Mouse (Mus musculus): ENCODE measurements around the gene Dnhd1.
"Not testable (repeated sequence)": the region's sequence is repeated elsewhere in the genome, so short reads cannot be mapped to it uniquely, and the experiment has no call there.

Dnhd1 gene

DNA sequence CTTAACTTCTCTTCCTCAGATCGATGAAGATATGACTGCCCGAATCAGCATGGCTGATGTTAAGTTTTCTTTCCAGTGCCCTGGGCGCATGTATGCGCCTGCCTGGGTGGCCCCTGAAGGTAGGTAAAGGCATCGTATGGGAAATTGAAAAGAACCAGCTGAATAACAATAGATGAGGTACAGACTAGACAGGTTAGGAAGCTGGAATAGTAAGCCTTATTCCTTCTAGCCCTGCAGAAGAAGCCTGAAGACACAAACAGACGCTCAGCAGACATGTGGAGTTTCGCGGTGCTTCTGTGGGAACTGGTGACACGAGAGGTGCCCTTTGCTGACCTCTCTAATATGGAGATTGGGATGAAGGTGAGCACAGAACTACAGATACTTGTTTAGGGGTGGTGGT lies 91.4 kb downstream of the Dnhd1 start:
- DNase-seq = no peak

DNA sequence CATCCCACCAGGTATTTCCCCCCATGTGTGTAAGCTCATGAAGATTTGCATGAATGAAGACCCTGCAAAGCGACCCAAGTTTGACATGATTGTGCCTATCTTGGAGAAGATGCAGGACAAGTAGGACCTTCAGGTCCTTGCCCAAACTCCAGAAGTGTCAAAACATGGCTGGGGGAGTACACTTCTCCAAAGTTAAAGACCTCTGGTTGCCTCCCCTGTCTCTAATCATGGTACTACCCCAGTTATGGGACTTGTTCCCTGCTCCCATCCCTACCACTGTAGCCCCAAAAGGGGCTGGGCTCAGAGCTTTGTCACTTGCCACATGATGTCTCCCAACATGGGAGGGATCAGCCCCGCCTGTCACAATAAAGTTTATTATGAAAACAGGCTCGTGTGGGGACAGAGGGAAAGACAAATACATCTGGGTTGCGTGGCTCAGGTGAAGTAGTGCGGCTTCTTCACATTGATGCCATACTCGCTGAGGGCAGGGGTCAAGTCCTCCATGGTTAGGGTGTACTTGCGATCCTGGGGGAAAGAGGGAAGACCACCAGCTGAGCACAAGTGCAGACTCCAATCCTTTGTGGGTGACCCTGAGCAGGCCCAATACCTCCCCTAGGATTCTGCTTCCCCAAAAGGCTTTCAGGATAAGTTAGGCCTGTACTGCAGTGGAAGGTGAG lies 92.0 kb downstream of the Dnhd1 start:
- not testable (repeated sequence) for DNase-seq

- not testable (repeated sequence) for DNase-seq
These were observed 92.8 kb downstream of the Dnhd1 start for GRCm38 (mm10) chr7:105743246-105743925.

GRCm38 (mm10) chr7:105743926-105744590 lies 93.4 kb downstream of the Dnhd1 start, which contains the start of gene Taf10:
Gene Taf10 (minus strand): TSS chr7:105744361.
- DNase-seq = peak; percentile 94

- DNase-seq = no peak
These were observed 97.1 kb downstream of the Dnhd1 start for GRCm38 (mm10) chr7:105747776-105748175.

DNA sequence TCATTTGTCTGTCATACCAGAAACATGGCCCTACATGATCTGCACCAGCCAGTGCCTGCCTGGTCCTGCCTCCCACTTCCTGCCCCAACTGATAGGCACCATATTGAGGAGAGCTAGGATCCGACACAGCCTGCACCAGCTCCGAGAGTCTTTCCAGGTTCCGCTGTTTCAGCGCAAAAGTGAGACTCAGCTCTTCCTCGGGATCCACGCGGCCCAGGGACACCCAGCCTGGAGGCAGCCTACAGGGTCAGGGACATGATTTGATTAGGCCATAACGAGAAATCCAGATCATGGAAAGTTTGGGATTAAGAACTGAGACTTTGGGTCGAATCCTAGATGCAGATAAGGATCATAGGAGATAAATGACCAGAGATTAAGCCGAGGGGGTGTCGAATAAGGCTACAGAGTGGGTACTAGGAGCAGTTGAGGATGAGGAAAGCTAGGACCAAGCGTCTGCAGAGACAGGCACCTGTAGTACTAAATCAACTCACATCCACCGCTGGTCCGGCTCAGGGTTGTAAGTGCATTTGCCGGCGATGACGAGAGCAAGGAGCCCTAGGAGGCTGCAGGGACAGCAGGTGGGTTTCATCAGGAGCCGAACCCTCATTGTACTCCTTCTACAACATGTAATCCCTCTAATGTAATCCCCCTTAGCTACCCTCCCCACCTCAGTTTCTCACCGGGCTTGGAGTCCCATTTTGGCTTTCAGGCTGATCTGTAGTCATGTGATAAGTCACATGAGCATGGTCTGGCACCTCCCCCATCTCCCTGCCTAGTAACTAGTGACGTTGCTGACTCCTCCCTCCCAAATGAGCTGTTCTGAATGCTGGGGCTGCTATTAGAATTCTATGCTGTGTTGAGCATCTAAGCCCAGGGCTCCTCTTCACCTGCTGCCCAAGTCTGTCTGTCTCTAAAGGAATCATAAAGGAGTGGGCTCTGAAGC lies 101.1 kb downstream of the Dnhd1 start, which contains the start of gene Tpp1:
Tpp1 (minus strand) TSS at position 745 of the 943 bp plus-strand sequence.
- peak; percentile 95 for DNase-seq

DNA sequence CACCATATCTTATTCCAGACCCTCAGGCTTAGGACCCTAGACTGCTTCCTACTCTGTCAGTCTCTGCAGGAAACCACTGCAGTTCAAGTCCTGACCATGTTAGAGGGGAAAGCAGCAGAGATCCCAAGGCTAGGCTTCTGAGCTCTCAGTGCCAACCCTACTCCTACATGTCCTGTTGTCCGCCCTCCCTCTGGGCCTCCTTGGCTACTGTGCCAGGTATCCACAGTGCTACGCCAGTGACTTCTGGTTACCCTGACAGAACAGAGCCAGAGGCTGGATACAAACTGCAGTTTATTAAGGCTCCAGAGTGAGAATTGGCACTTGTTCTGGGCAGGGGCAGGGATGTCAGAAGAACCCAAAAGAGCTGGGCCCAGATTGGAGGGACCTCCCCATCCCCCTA lies 102.1 kb downstream of the Dnhd1 start:
- DNase-seq = no peak

DNA sequence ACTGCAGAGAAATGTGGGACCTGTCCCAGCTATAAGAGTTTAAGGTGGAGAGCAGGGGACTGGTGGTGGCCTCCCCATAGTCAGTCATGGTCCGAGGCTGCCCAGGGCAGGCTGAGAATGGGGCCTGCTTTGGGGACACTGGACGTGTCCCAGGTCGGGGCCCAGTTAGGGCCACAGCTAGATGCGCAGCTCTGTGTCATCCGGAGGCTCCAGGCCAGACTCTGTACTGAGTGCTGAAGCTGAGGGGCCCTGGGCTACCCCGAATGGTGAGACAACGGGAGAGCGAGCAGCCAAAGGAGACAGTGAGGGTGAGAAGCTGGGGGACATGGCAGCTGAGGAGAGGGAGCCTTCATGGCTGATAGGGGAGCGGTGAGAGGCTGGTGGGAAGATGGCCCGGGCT lies 102.7 kb downstream of the Dnhd1 start:
- DNase-seq = no peak

- DNase-seq = no peak
These were observed 111.3 kb downstream of the Dnhd1 start for GRCm38 (mm10) chr7:105761813-105762484.

DNA sequence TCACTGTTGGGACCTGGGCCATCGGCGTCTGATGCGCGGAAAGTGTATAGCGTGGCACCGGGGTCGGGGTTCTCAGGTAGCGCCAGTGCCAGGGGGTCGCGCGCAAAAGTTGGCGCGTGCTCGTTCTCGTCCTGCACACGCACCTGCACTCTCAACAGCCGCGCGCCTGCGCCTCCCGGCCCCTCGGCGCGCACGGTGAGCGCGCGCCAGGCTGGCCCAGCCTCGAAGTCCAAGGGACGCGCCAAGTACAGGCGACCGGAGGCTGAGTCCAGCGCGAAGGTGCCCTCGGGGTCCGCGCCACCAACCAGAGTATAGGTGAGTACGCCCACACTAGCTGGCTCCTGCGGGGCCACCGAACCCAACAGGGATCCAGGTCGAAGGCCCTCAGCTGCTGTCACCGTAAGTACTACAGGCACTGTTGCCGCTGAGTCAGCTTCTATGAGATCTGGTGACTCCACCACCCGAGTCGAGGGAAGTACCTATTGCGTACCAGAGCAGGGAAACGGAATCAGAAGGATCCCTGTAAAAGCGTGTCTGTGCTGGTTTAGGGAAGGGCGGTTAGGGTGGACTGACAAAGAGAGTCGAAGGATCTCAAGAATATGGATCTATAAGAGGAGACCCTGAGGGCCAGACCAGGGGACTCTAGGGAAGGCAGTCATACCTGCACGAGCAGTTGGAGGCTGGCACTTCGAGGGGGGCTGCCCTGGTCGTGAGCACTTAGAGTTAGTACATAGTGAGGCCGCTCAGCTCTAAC lies 112.1 kb downstream of the Dnhd1 start:
- no peak for DNase-seq

DNA sequence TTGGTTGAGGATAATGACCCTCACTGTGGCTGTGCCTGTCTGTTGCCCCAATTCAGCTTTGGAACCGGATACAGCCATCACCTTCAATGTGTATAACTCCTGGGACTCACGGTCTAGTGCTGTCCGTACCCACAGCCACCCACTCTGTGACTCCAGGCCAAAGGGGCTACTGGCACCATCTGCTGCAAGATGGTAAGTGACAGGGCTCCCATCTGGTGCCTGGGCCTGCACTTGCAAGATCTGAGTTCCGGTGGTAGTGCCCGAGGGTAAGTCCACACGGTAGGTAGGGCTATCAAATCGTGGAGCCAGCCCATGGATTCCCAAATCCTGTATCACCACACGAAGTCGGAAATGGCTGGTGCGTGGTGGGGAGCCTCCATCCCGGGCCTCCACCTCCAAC lies 113.7 kb downstream of the Dnhd1 start:
- no peak for DNase-seq

DNA sequence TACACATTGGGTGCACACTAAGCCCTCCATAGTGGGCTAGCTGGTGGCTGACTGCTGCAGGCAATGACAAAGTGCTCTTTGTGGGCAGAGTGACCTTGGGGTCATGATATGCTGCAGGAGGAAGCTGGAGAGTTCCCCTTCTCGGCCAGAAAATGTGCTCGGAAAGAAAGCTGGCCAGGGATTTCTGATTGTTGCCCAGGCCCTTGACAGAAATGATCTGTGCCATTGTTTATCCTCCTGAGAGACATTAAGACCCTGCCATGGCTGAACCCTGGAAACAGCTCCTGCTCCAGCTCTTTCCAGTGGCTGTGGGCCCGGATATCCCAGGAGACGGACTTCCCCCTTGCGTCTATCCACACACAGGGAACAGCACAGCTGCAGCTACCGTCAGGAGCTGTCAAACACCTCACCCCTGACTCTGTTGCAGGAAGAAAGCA lies 117.1 kb downstream of the Dnhd1 start:
- DNase-seq = no peak

DNA sequence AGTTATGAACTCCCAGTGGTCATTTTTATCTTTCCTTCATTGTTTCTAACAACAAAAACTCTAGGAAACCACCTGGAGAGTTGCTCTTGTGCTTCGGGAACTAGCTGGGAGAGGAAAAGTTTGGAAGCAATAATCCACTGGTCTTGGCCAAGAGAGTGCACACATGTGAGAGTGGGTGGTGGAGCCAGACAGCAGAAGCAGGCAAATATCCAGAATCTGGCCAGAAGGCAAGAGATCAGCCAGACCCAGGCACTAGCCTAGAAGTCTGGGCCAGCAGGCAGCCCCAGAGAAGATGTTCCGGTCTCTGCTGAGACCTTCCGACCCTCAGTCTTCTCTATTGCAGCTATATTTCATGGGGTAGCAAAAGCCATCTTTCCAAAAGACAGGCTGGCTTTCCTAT lies 119.3 kb downstream of the Dnhd1 start:
- no peak for DNase-seq
